Mouse (Mus musculus): ENCODE measurements around the gene Mettl8.

- TF ChIP-seq CTCF (IDR thresholded peaks at IDR 0.05; ENCODE audit: low read depth) (no peak), EP300 (IDR thresholded peaks at IDR 0.05; ENCODE audit: low read depth) (no peak)
These were observed 47.9 kb upstream of the Mettl8 start for GRCm38 (mm10) chr2:71103292-71103680.
